Mouse (Mus musculus): ENCODE measurements around the gene Fgfr2.

Fgfr2 gene

DNA sequence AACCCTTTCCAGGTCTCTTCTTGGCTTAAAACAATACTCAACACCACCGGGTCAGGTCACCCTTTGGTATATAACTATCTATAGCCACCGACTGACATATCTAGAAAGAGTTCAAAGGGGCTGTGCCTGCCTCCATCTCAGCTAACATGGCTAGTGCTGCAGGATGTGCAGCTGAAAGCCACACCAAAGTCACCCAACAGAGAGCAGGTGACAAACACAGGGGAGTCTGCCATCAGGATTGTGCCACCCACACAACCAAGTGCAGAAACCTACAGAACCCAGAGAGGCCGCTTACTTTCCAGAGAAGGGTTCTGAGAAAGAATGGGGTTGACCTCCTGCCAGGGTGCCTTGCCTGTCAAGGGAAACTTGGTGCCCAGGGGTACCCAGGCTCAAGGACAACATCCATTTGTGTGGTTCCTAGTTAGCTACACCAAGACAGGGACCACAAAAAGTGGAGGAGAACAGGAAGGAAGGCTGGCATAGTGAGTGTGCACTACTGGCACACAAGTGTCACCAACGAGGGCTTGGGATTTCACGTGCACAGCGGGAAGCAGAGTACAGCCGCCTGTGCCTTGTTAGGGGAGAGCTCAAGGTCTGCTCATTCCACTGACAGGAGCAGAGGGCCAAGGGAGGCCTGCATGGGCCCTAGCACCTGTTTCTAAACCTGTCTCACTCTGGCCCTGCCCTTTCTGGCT lies 350.0 kb downstream of the Fgfr2 start:
- no peak for DNase-seq (ENCODE audit: low spot score)

DNA sequence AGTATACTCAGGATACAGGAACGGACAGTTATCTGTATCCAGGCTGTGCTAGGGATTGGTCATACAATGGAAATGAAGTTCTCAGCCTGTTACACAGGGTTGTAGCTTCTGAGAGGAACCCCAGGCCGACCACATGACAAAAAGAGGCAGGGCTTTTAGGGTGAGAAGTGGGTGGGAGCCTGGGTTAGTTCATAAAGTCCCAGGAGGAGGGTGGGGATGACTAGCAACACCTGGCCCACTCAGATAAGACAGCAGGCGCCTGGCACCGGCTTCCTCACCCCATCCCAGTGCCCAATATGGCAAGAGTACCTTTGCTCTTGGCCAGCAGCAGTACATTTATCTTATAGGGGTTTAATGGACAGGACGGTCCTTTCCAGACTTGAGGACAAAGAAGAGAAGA lies 350.7 kb downstream of the Fgfr2 start:
- no peak for DNase-seq (ENCODE audit: low spot score)

DNA sequence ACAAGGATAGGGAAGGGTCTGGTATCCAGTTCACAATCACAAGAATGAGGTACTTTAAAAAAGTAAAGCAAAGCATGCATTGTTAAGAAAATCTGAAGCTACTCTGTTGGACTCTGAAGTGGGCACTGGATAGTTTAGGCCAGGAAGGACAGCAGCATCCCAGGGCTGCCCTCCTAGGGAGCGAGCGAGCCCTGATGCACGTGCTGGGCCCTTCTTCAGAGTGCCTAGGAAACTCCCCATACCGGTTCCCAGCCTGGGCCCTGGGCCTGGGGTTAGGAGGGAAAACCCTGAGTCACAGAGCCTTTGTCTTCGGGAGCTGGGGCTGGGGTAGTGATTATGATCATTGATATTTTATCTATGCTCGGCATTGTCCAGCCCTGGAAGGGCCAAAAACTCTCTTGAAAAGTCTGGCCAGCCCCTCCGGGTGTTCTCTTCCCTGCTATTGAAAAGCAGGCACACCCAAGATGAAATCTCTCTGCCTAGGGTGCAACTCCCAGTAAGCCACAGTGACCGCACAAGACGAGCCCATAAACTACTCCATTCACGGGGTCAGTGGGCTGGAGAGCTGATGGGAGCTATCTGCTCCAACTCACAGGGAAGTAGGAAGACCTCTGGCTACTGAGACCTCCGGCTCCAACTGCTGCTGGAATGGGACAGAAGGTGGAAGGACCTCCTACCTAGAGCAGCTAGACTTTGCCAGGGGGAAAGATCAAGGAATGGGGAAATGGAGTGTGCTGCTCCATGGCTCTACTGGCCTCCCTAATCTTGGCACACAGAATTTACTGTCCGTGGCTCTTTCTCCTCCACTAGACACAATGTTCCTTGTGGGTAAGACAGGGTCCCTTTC lies 354.4 kb downstream of the Fgfr2 start:
- DNase-seq (ENCODE audit: low spot score): no peak

DNA sequence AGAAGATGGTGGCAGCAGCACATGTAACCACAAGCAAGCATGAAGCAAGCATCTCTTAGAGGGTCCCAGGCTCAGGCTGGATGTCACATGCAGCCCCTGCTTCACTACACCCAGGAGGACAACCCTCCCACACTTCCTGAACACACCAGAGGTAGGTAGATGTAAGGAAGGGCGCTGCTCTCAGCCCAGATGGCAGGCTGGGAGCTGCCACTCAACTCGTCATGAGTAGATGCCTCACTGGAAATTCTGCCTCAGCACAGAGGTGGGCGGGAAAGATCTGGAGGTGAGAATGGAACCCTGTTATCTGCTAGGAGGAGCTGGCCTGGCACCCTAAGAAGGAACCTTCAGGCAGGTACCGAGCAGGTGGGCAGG lies 355.2 kb downstream of the Fgfr2 start:
- DNase-seq (ENCODE audit: low spot score): no peak

DNA sequence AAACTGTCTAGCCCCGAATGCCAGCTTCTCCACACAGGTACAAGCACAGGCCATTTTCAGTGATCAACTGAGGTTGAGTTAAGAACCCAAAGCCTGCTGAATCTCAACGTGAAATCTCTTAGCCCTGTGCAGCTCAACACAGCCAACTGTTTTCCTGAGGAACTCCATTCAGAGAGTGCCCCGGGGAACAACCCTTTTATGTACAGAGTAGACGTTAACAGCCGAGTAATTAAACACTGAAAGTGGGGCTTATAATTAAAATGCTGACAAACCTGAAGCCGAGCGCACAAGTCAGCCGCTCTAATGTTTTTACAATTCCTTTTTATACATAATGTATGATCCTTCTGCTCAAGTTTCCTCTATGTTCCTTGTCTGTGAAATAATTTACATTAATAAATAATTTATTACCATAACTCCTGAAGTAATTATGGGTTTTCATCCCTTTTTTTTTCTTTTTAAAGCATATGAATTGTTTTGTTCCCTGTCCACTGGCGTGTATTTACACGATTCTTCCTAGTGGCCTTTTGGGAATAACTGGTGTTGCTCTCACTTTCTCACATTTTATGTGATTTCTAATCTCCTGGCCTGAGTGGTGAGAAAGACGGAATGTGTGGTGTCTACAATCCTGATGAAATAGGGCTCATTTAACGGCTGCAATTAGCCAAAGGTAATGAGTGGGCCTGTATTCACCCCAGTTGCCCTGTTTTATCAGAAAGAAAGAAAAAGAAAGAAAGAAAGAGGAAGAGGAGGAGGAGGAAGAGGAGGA lies 355.7 kb downstream of the Fgfr2 start:
- no peak for DNase-seq (ENCODE audit: low spot score)

DNA sequence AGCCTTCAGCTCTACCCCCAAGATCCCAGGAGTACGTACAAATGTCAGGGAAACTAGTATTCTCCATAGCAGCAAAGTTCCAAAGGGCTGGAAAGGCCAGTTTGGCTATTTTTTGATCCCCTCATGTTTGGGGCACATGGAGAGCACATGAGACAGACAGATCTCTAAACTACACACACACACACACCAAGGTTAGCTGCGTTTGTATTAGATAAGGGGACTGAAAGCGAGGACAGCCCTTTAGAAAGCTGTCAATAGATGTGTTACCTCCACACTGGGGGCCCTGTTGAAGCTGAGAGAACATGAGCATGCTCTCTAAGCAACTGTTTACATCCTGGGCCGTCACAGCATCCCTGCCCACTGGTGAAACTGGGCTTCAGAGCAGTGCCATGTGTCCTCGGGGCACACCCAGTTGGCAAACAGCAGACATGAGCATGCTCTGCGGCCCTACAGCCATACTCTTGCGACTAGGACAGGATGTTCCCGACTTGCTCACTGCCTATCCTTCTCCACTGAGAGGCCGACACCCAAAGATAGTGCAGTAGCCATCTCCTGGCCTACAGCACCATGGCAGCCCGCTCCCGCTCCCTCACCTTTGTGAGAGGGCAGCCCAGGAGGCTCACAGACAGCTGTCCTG lies 356.8 kb downstream of the Fgfr2 start:
- no peak for DNase-seq (ENCODE audit: low spot score)

DNA sequence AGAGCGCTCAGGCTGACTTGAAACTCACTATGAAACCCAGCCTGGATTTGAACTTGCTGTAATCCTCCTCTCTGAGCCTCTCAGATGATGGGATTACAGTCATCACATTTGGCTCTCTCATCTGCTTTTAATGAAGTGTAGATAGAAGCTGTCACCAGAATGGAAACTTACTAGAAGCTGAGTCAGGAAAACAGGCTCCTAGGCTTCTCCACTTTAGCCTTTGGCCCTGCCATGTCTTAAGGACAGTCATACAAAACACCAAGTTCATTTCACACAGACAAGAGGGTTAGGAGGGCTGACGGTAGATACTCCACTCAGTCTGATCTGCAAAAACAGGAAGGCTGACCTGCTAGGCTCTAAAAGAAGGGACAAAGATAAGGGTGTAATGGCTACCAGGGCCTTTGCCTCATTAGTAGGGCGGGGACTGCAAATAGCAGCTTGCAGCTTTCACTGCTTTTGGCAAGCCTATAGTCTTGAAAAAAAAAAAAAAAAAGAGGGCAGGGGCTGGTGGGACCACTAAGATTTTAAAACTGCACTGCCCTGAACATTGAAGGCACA lies 357.4 kb downstream of the Fgfr2 start:
- no peak for DNase-seq (ENCODE audit: low spot score)

DNA sequence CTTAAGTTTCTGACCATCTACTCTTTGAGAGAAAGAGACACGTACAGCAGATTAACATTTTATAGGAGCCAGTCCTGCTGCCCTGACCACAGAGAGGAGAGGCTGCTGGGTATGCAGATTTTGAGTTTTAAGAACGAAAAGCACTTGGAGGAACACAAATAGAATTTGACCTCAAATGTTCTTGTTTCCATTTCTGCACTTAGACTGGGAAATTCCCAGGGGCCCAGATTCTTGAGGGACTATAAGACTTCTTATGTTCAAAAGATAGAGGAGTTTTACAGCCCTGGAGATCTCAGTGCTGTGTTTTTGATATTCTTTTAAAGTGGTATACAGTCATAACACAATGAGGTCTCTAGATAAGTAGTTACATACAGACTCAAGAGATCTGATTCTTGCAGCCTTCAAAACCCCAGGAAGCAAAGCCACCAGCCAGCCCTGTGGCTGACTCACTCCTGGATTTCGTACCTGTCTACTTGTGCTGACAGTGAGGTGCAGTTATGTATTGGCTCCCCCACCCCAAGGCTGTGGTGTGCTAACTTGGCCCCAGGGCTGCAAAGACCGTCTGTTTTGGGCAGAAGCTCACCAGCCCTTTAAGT lies 358.2 kb downstream of the Fgfr2 start:
- no peak for DNase-seq (ENCODE audit: low spot score)

DNA sequence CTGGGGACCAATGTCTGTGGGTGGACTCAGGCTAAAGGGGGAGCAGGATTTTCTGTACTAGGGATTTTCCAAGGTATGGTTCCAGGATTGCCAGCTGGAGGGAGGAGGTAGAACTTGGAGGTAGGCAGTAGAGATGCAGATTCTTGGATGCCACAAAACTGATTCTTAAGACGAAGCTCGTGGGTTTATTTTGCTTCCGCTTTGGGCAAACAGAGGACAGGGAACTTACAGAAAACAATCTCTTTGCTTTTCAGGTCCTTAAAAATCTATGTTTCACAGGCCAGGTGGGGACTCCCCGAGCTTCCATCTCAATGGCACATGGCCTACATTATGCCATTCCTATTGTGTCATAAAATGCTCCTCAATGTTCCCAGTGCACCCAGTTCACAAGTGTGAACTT lies 358.8 kb downstream of the Fgfr2 start:
- no peak for DNase-seq (ENCODE audit: low spot score)

DNA sequence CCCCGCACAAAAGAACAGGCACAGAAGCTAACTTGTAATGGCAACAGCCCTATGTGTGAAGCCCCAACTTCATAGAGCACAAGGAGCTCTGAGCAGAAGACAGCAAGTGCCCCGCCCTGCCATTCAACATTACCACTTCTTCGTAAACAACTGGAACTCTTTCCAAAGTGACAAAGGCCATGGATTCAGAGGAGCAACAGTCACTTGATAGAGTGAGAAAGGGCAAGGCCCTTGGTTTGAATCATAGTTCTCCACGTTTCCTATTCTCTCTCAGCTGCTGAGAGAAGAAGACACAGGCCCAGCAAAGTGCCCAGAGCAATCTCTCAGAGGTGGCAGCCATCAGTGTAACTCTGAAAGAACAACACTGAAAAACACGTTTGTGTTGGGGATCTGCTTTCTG lies 359.2 kb downstream of the Fgfr2 start:
- no peak for DNase-seq (ENCODE audit: low spot score)

DNA sequence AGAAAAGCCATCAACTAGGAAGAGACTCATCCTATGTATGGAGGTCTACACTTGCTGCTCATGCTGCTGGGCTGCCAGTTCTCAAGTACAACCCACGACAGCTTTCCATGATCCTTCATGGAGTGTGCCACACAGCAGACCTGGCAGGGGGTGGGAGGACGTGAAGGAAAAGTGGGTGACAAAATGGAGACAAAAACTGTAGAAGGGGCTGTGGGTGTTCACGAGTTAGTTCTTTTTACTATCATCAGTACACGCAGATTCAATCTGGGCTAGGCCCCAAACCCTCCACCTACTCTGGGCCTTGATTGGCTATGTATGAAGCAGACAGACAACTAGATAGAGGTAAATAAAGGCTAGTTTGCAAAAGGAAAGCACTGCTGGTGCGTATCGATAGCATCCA lies 359.8 kb downstream of the Fgfr2 start:
- no peak for DNase-seq (ENCODE audit: low spot score)

DNA sequence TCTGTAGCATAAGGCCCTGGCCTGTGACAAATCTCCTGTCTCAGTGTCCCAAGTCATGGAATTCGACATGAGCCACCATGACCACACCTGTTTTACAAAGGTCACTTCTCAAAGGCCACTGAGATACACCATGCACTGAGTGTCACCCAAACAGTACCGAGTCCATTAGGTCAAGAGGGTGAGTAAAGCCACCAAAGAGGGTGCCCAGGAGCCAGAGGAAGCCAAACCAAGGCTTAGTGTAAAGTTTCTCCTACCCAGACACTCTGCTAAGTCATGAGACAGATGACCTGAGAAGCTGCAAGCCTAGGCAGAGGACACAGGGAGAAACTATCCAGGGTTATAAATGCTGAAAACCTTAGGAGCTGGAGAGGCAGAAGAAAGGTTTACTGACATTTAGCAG lies 361.7 kb downstream of the Fgfr2 start:
- no peak for DNase-seq (ENCODE audit: low spot score)

DNA sequence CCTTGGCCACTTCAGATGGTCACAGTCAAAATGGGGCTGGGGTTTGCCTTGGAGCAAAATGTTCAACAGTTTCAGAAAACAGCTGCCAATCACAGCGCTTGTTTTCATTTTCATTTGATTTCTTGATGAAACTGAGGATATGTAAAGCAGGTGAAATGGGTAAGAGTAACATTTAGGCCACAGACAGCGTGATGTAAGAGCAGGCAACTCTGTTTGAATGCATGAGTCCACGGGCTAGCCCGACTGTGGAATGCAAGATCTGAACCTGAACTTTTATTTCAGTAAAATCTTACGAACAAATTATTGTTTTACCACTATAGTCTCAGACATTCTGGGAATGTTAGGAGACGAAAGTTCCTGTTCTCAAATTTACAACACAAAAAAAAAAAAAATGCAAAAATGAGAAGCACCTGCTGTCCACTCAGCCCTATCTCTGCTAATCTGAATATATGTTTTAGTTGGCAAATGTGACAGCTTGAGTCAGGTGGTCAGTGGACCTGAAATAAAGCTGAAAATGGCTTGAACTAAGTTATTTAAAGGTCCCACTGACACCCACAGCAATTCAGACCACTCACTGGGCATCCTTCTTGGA lies 362.5 kb downstream of the Fgfr2 start:
- DNase-seq (ENCODE audit: low spot score): no peak

DNA sequence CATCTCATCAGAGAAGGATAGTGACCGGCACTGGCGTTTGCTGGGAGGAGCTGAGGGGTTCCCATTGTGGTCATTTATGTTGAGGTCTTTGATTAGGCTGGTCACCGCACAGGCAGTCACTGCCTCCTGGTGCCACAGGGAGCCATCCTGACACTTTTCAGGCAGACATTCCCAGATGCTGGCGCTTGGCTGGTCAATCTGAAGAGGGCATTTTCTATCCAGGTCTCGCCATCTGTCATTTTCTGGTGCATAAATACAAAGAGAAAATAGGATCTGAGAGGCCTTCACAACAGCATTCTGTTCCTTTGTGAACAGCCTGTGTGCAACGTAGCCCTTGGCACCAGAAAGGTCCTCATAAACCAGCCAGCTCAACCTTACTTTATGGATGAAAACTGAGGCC lies 363.2 kb downstream of the Fgfr2 start:
- DNase-seq (ENCODE audit: low spot score): no peak

DNA sequence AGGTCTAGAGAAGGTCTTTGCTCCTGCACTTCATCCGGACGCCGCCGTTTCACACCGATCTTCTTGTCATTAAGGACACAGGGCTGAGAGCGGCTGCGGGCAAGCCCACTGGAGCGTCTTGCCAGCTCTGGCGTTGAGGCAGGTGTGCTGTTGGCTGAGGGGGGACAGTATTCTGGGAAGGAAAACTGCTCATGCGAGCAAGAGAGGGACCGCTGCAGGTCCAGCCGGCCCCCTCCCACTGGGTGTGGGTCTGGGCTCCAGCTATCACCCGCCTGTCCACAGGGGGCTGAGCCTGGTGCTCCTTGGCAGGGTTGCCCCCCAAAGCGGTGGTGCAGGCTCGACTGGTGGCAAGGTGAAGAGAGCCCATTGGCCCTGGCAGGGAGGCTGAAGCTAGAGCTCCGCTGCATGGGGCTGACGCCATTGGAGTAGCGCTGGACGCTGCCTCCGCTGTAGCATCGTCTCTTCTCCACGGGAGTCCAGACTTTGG lies 363.7 kb downstream of the Fgfr2 start:
- DNase-seq (ENCODE audit: low spot score): no peak

DNA sequence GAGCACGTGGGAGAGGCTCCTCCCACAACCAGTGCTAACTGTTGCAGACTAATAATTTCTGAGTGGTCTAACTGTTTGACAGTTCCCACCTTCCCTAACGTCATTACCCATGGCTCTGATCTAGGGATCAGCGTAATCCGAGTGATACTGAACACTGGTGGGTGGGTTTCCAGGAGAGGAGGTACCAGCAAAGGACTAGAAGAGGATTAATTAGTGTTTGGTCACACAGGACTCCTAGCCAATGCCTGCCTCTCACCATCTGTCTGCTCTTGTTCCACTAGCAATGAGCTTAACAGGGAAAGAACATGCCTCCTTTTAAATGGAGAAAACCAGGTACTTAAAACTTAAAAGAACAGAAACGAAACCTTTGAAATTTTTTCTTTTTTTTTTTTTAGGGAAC lies 364.3 kb downstream of the Fgfr2 start:
- no peak for DNase-seq (ENCODE audit: low spot score)

DNA sequence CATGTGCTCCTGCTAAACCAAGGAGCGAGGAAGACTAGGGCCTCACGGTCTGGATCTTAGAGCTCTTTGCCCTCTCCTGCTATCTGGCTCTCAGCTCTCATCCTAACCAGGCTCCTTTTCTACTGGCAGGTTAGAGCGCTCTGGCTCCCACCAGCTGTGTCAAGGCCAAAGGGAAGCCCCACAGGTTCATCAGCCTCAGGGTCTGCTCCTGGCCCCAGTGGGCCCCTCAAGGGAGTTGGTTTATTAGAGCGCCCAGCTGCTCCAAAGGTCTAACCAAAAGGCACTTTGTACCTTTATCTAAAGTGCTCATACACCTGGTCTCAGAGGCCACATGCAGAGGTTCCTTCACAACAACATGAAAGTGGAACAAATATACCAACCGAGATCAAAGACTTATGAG lies 366.8 kb downstream of the Fgfr2 start:
- no peak for DNase-seq (ENCODE audit: low spot score)

DNA sequence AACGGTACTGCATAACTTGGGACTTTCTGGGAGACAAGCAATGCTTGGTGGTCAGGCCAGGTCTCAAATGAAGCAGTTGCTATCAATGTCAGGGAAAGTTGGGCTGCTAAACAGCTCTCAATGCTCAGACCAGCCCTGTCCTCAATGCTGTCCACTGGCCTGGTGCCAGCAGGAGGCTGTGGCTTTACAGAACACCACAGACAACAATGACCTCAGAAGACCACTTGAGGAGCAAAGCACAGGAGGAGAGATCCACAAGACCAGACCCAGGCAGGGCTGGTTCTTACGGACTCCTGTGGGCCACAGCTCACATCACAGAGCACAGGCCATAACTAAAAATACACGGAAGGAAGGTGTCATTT lies 368.8 kb downstream of the Fgfr2 start:
- DNase-seq (ENCODE audit: low spot score): no peak

DNA sequence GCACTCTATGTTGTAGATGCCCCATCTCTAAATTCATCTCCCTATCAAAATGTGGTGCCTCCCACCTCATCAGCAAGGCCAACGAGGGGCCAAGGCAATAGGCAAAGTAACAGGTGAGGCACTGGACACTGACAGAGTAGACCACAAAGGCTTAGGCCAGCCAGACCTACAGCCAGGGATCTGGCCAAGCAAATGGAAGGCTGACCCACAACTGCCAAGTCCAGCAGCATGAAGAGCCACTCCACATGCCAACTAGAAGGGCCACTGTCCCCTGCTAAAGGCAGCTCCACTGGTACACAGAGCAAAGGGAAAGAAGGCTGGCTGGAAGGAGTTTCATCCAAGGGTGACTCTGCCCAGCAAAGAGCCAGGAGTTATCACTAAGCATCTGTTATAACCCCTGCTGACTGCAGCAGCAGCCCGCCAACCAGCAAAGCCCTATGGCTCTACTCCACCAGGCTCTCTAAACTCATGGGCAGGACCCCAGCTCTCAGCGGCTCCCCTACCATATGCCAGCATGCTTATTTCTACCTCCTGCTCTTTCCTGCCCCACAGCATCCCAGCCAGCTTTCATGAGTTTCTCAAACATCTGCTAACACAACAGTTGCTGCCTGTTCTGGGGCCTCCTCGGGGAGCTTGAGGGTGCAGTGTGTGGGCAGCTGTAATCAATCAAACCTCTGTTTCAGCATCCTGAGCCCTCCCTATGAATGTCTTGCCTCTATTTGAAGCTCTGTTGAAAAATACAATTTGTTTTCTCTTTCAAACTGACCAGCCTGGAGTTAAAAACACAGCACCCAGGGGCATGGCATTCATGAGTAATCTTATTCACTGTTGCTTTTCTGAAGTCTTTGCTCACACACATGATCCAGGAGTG lies 369.4 kb downstream of the Fgfr2 start:
- no peak for DNase-seq (ENCODE audit: low spot score)

DNA sequence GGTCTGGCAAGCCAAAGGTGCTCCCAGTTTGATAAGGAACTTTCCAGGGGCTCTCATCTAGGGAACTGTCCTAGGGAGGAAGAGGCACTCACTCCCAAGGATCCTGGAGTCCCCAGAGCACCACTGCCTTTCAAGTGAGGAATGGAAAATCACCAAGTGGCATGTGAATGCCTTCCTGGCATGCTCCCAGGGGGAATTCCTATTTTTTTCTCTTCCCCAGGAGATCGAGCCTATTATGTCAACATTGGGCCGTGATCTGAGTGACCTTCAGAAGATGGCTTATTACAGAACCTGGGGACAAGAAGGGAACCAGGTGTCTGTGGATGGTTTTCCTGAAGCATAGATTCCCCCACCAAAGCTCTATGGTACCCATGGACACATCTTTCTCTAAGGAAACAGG lies 371.4 kb downstream of the Fgfr2 start:
- no peak for DNase-seq (ENCODE audit: low spot score)
